Mouse (Mus musculus) stomach, postnatal 0 days (tissue): ENCODE results near the gene Ttc9c.

Experiments
- CTCF ChIP-seq: IDR thresholded peaks from 2 replicates; pipeline ENCODE4 v1.5.1; 2016; ENCODE audit warnings: antibody characterized with exemption, low read depth, mild to moderate bottlenecking, moderate library complexity
- EP300 ChIP-seq: optimal IDR thresholded peaks from 2 replicates; pipeline ENCODE3; 2016; ENCODE audit warnings: antibody characterized with exemption

GRCm38 (mm10) chr19:8815812-8816211 is 3.3 kb downstream of the Ttc9c start:
- no peak for TF ChIP-seq EP300
- TF ChIP-seq CTCF = peak; percentile 64
